Mouse (Mus musculus) embryonic facial prominence, embryonic 15.5 days (tissue): ENCODE results near the gene Gstm3. TPM values are rescaled to one million over a fixed set of nuclear protein-coding genes. Genes with fewer than 3 reads are reported as not detected.
A peak's percentile ranks its signal among the peaks of the same experiment; 100 is the strongest.

Source experiments
- ATAC-seq: fragments of 200-750 bp; cut with Nextera tagmentation; 2 replicates; pipeline ENCODE4 v1.8.0; 2017; ENCODE audit warnings: low read depth, moderate TSS enrichment; ENCODE audit not compliant: insufficient number of reproducible peaks, low FRiP score, low TSS enrichment
- H3K27ac ChIP-seq: fragments of 300-500 bp; sonication (generic); replicated peaks from 2 replicates; pipeline ENCODE4 v1.5.1; 2015; ENCODE audit warnings: mild to moderate bottlenecking, inconsistent platforms
- H3K27me3 ChIP-seq: fragments of 300-500 bp; sonication (generic); 2 replicates; pipeline ENCODE4 v1.6.1; 2015; ENCODE audit warnings: inconsistent platforms
- H3K36me3 ChIP-seq: fragments of 300-500 bp; sonication (generic); 2 replicates; pipeline ENCODE4 v1.6.1; 2015; ENCODE audit warnings: mild to moderate bottlenecking, inconsistent platforms
- H3K4me1 ChIP-seq: fragments of 300-500 bp; sonication (generic); 2 replicates; pipeline ENCODE4 v1.6.1; 2015; ENCODE audit warnings: inconsistent platforms
- H3K4me2 ChIP-seq: fragments of 300-500 bp; sonication (generic); replicated peaks from 2 replicates; pipeline ENCODE4 v1.6.1; 2015; ENCODE audit warnings: mild to moderate bottlenecking, inconsistent platforms
- H3K4me3 ChIP-seq: fragments of 300-500 bp; sonication (generic); replicated peaks from 2 replicates; pipeline ENCODE4 v1.5.1; 2015; ENCODE audit warnings: mild to moderate bottlenecking, inconsistent platforms
- H3K9ac ChIP-seq: fragments of 300-500 bp; sonication (generic); 2 replicates; pipeline ENCODE4 v1.6.1; 2015; ENCODE audit warnings: inconsistent platforms
- H3K9me3 ChIP-seq: fragments of 300-500 bp; sonication (generic); replicated peaks from 2 replicates; pipeline ENCODE4 v1.6.1; 2016; ENCODE audit warnings: inconsistent platforms
- WGBS: fragments of 180-500 bp; shearing (Covaris S2); methylation state at CpG from one replicate; pipeline ENCODE4 v1.1.7; 2015; 5-methylcytosine and 5-hydroxymethylcytosine counted together
- polyA plus RNA-seq: library from polyadenylated mRNA; unstranded; fragments of >200 nt; fragmentation: Nextera tagmentation; extraction: Ambion mirVana; gene quantifications from 2 replicates; pipeline ENCODE4 v1.2.1, GENCODE M21; 2015

The Gstm3 gene
- polyA plus RNA-seq, 1 experiment from 2014 or later: not detected

DNA sequence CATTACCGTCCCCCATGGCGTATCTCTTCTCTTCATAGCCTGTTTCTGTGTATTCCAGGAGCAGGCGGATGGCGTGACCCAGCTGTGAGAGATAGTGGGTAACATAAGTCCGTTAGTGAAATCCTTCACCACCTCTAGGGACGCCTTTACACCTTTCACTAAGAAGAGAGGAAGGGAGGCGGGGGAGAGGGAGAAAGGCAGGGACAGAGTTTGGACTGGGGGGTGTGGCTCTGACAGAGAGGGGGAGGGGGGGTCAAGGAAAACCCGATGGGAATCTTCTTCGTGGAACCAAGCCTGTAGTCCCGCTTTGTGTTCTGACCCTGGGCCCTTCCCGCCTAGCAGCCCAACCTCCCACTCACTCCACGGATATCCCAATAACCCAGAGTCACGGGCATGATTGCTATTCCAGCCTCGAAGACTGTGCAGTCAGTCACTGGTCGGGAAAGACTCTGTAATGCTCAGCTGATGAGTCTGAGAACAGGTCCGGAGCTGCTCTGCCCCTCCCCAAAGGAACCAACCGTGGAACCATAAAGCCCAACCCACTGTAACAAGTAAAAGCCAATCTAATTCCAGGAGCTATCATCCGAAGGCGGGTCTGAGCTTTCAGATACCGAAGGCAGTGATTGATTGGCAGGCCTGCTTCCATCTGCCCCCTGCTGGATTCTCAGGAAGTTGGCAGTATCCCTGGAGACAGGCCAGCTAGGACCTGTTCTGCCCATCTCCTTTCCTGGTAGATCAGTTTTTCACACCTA is 25.7 kb downstream of the Gstm3 start, which contains the start of gene Gstm6:
Gene Gstm6 (minus strand): TSS at position 511 of the 752 bp plus-strand sequence.
- 16% methylated on average over 20 of the region's 20 CpGs for WGBS
- H3K27ac ChIP-seq: no peak within 1 kb of the TSS
- peaks cover 5% of the 10 kb centered on the region; the same call in 1 of the 2 replicates for H3K4me1 ChIP-seq
- H3K27me3 ChIP-seq: no peaks in the 10 kb centered on the region
- H3K9me3 ChIP-seq: no peaks in the 10 kb centered on the region
- H3K4me3 ChIP-seq: peak within 1 kb of the TSS; percentile 28
- ATAC-seq: no peak
- H3K4me2 ChIP-seq: peak within 1 kb of the TSS; percentile 41
- no peak within 1 kb of the TSS for H3K9ac ChIP-seq
- H3K36me3 ChIP-seq: no peaks in the 10 kb centered on the region

DNA sequence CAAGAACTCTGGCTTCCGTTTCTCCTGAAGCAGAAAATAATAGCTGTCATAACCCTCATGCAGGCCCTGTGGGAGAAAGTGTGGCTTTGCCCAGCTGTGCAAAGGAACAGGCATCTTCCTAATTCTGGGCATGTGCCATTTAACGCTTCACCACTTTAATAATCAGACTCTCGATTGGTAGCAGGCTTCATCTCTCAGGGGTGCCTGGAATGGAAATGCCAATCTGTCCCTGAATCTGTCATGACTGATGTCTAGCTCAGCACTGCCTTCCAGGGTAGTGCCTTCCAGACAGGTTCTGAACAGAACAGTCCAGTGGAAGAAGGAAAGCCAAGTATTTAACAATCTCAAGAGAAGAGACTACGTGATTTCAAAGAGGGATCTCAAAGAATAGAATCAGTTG is 27.8 kb downstream of the Gstm3 start:
- Histone ChIP-seq H3K4me1 (peaks cover 5% of the 10 kb centered on the region; the same call in 1 of the 2 replicates), H3K9me3 (no peaks in the 10 kb centered on the region), H3K9ac (no peak overlapping the region), H3K4me2 (no peak overlapping the region), H3K27me3 (no peaks in the 10 kb centered on the region), H3K27ac (no peak overlapping the region), H3K36me3 (no peaks in the 10 kb centered on the region), H3K4me3 (no peak overlapping the region)
- WGBS: 66% methylated on average over 4 of the region's 4 CpGs
- ATAC-seq: no peak

- H3K9ac ChIP-seq: no peak overlapping the region
- no peaks in the 10 kb centered on the region for H3K9me3 ChIP-seq
- H3K27ac ChIP-seq: no peak overlapping the region
- no peak for ATAC-seq
- H3K36me3 ChIP-seq: no peaks in the 10 kb centered on the region
- H3K4me2 ChIP-seq: no peak overlapping the region
- H3K4me3 ChIP-seq: no peak overlapping the region
- H3K4me1 ChIP-seq: peaks cover 5% of the 10 kb centered on the region; the same call in 1 of the 2 replicates
- WGBS: 65% methylated on average over 7 of the region's 7 CpGs
- no peaks in the 10 kb centered on the region for H3K27me3 ChIP-seq
Measured at GRCm38 (mm10) chr3:107940524-107940923, 28.6 kb downstream of the Gstm3 start.

DNA sequence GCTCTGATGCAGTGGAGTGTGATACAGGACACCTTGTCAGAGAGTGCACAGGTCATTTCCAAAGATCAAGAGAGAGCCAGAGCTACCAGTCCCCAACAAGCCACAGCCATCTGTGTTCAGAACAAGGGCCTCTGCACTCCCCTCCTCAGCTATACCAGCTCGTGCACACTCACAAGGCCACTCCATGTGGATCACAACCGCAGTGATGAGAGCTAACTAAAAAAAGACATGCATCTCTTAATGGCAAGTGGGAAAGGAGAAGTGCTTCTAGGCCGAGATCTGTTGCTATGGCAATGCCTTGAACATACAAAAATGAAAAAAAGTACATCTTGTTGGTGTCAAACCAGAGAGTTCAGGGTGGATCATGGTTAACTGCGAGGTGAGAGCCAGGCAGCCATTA is 29.3 kb downstream of the Gstm3 start:
- H3K4me3 ChIP-seq: no peak overlapping the region
- H3K36me3 ChIP-seq: no peaks in the 10 kb centered on the region
- no peak for ATAC-seq
- peaks cover 5% of the 10 kb centered on the region; the same call in 1 of the 2 replicates for H3K4me1 ChIP-seq
- WGBS: 77% methylated on average over 4 of the region's 4 CpGs
- H3K27me3 ChIP-seq: no peaks in the 10 kb centered on the region
- H3K27ac ChIP-seq: no peak overlapping the region
- H3K9me3 ChIP-seq: no peaks in the 10 kb centered on the region
- H3K4me2 ChIP-seq: no peak overlapping the region
- no peak overlapping the region for H3K9ac ChIP-seq

DNA sequence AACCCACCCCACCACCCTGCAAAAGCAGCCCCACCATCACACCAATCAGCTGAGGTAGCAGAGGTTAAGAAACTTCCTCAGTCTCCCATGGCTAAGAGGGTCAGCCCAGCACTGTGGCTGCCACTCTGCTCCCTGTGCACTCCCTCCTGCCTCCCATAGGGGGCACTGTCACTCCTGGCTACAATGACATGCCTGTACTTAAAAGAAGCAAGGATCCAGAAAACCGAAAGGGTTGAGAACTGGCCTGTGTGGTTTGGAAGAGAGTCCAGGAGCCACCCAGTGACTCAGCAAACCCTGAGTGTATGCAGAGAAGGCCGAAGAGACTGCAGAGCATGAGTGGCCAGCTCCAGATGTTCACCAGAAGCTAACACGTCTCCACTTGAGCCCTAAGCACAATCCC is 29.7 kb downstream of the Gstm3 start:
- Histone ChIP-seq H3K4me3 (no peak overlapping the region), H3K27ac (no peak overlapping the region), H3K4me1 (peaks cover 5% of the 10 kb centered on the region; the same call in 1 of the 2 replicates), H3K4me2 (no peak overlapping the region), H3K9ac (no peak overlapping the region), H3K36me3 (no peaks in the 10 kb centered on the region), H3K9me3 (no peaks in the 10 kb centered on the region), H3K27me3 (no peaks in the 10 kb centered on the region)
- 36% methylated on average over 3 of the region's 3 CpGs for WGBS
- ATAC-seq: peak; percentile 51; the same call in 1 of the 2 replicates

- no peak overlapping the region for H3K27ac ChIP-seq
- no peak overlapping the region for H3K9ac ChIP-seq
- H3K9me3 ChIP-seq: no peaks in the 10 kb centered on the region
- no peaks in the 10 kb centered on the region for H3K27me3 ChIP-seq
- H3K4me3 ChIP-seq: no peak overlapping the region
- no peaks in the 10 kb centered on the region for H3K36me3 ChIP-seq
- 64% methylated on average over 3 of the region's 3 CpGs for WGBS
- no peak overlapping the region for H3K4me2 ChIP-seq
- ATAC-seq: no peak
- H3K4me1 ChIP-seq: peaks cover 11% of the 10 kb centered on the region; the same call in 1 of the 2 replicates
Measured at GRCm38 (mm10) chr3:107935888-107936287, 33.2 kb downstream of the Gstm3 start.

DNA sequence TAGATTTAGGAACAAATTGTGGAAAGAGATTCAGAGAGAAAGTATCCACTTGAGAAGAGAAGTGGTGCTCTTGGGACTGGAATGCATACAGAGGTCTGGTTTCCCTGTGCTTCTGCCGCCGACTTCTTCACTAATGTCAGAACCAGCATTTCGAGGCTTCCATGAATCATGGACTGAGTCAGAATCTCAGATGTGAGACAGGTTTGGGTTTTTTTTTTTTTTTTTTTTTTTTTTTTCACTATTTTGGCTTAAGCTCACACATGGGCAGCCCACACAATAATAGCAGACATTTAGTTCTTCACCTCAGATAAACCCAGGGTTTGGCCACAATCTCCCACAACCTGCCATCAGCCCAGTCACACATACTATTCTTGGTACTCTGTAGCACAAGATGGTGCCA is 33.8 kb downstream of the Gstm3 start:
- Histone ChIP-seq H3K4me2 (no peak overlapping the region), H3K4me3 (no peak overlapping the region), H3K27ac (no peak overlapping the region), H3K27me3 (no peaks in the 10 kb centered on the region), H3K9me3 (no peaks in the 10 kb centered on the region), H3K36me3 (no peaks in the 10 kb centered on the region), H3K9ac (no peak overlapping the region), H3K4me1 (peaks cover 11% of the 10 kb centered on the region; the same call in 1 of the 2 replicates)
- ATAC-seq: no peak
- WGBS: 74% methylated on average over 3 of the region's 3 CpGs

- Histone ChIP-seq H3K27ac (no peak overlapping the region), H3K4me1 (peaks cover 11% of the 10 kb centered on the region; the same call in 1 of the 2 replicates), H3K4me2 (no peak overlapping the region), H3K9me3 (no peaks in the 10 kb centered on the region), H3K9ac (no peak overlapping the region), H3K36me3 (no peaks in the 10 kb centered on the region), H3K27me3 (no peaks in the 10 kb centered on the region), H3K4me3 (no peak overlapping the region)
- ATAC-seq: no peak
- 76% methylated on average over 6 of the region's 6 CpGs for WGBS
Measured at GRCm38 (mm10) chr3:107932128-107932527, 37.0 kb downstream of the Gstm3 start.

DNA sequence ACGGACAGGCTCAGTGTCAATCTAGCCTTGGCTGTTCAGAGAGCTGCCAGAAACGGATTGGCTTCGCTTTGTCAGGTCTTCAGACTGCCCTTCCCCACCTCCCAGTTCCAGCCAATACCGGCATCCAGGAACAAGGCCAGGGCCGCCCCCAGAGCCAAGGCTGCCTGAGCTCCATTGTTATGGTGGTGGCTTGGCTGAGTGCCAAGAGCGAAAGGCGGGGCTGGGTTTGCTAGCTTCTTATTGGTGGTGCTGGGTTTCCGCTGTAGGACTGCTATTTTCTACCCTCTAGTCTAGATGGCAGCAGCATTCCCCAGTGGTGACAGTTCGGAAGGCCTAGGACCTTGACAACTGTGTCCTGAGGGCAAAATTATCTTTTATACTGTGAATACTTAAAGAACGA is 37.4 kb downstream of the Gstm3 start, which contains the start of gene Gstm7:
Gene Gstm7 (minus strand): TSS at position 148 of the 400 bp plus-strand sequence.
- H3K27ac ChIP-seq: no peak within 1 kb of the TSS; the same call in 1 of the 2 replicates
- H3K9ac ChIP-seq: no peak within 1 kb of the TSS
- no peaks in the 10 kb centered on the region for H3K27me3 ChIP-seq
- ATAC-seq: peak; percentile 90
- peak within 1 kb of the TSS; percentile 33 for H3K4me3 ChIP-seq
- H3K4me1 ChIP-seq: peaks cover 11% of the 10 kb centered on the region; the same call in 1 of the 2 replicates
- no peaks in the 10 kb centered on the region for H3K36me3 ChIP-seq
- peak within 1 kb of the TSS; percentile 46 for H3K4me2 ChIP-seq
- H3K9me3 ChIP-seq: no peaks in the 10 kb centered on the region
- WGBS: 2% methylated on average over 10 of the region's 10 CpGs

DNA sequence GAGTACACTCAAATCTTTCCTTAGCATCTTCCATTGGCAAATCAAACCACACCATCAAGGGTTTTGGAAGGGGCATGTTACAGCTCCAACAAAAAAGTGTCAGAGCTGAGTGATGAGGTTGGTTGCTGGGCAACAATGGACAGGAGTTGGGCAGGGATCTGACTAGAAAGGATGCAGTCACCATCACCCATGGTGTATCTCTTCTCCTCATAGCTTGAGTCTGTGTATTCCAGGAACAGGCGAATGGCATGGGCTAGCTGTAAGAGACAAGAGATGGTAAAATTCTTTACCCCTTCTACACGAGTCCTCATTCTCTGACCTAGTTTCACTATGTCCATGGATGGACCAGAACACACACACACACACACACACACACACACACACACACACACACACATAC is 37.9 kb downstream of the Gstm3 start:
- Histone ChIP-seq H3K4me1 (peaks cover 11% of the 10 kb centered on the region; the same call in 1 of the 2 replicates), H3K27me3 (no peaks in the 10 kb centered on the region), H3K4me2 (peak overlapping the region; percentile 46), H3K9ac (no peak overlapping the region), H3K4me3 (peak overlapping the region; percentile 33), H3K36me3 (no peaks in the 10 kb centered on the region), H3K27ac (no peak overlapping the region; the same call in 1 of the 2 replicates), H3K9me3 (no peaks in the 10 kb centered on the region)
- WGBS: 69% methylated on average over 2 of the region's 2 CpGs
- peak; percentile 8; the same call in 1 of the 2 replicates for ATAC-seq

DNA sequence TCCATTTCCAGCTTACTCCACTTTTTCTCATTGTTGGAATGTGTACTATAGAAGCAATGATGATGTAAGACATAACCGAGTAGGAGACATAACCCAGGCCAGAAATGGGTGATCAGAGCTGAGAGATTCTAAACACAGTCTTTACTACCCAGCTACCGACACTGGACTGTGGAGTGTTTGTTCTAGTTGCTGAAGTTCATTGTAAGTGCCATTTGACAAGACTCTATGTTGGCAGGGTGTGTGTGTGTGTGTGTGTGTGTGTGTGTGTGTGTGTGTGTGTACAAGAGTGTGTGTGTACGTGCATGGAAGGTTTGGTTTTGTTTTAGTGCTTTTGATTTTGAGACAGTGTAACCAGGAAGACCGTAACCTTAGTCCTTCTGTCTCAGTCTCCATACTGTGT is 39.4 kb downstream of the Gstm3 start:
- H3K4me3 ChIP-seq: no peak overlapping the region
- 88% methylated on average over 4 of the region's 4 CpGs for WGBS
- no peaks in the 10 kb centered on the region for H3K9me3 ChIP-seq
- no peak for ATAC-seq
- H3K27ac ChIP-seq: no peak overlapping the region
- H3K27me3 ChIP-seq: no peaks in the 10 kb centered on the region
- H3K36me3 ChIP-seq: no peaks in the 10 kb centered on the region
- H3K9ac ChIP-seq: no peak overlapping the region
- H3K4me2 ChIP-seq: no peak overlapping the region
- peaks cover 11% of the 10 kb centered on the region; the same call in 1 of the 2 replicates for H3K4me1 ChIP-seq
